Mouse (Mus musculus) myocyte (in vitro differentiated cells): ENCODE measurements around the gene Etv6. TPM values are rescaled to one million over a fixed set of nuclear protein-coding genes. Genes with fewer than 3 reads are reported as not detected.

ENCODE experiments used
- H3K27me3 ChIP-seq: one replicate; pipeline ENCODE4 v1.6.1; 2011; ENCODE audit not compliant: control insufficient read depth, insufficient read depth, insufficient read length
- H3K36me3 ChIP-seq: one replicate; pipeline ENCODE4 v1.6.1; 2011; ENCODE audit not compliant: control insufficient read depth, insufficient read depth
- H3K4me2 ChIP-seq: one replicate; pipeline ENCODE4 v1.6.1; 2011; ENCODE audit warnings: low read depth, control low read depth
- H3K4me3 ChIP-seq: one replicate; pipeline ENCODE4 v1.5.1; 2011; ENCODE audit warnings: mild to moderate bottlenecking, control low read depth, moderate library complexity
- H3K79me2 ChIP-seq: one replicate; pipeline ENCODE4 v1.6.1; 2011; ENCODE audit not compliant: control insufficient read depth, insufficient read depth
- H3ac ChIP-seq: one replicate; pipeline ENCODE4 v1.6.1; 2011; ENCODE audit not compliant: control insufficient read depth, insufficient read length
- CEBPB ChIP-seq: IDR thresholded peaks from 2 replicates; pipeline ENCODE4 v1.6.1; 2011; ENCODE audit warnings: mild to moderate bottlenecking, moderate library complexity; ENCODE audit not compliant: poor library complexity, insufficient read depth, severe bottlenecking
- E2F4 ChIP-seq: IDR thresholded peaks from one replicate; pipeline ENCODE4 v1.6.1; 2011; ENCODE audit warnings: mild to moderate bottlenecking, control low read depth, moderate library complexity; ENCODE audit not compliant: insufficient read depth
- MAX ChIP-seq: IDR thresholded peaks from one replicate; pipeline ENCODE4 v1.6.1; 2011; ENCODE audit warnings: low read depth, mild to moderate bottlenecking, control low read depth
- MYOD1 ChIP-seq, 3 experiments: IDR thresholded peaks; one replicate each; pipeline ENCODE4 v1.6.1; 2011; ENCODE audit warnings: control low read depth in 2 of 3, low read depth in 2 of 3, mild to moderate bottlenecking in 2 of 3, moderate library complexity in 1 of 3; ENCODE audit not compliant: insufficient read length in 2 of 3, control insufficient read depth in 1 of 3
- MYOG ChIP-seq, 3 experiments: IDR thresholded peaks; one replicate each; pipeline ENCODE4 v1.6.1; 2011; ENCODE audit warnings: control low read depth in 2 of 3, low read depth in 2 of 3, mild to moderate bottlenecking in 2 of 3; ENCODE audit not compliant: insufficient read length in 2 of 3, control insufficient read depth in 1 of 3, insufficient read depth in 1 of 3
- POLR2A ChIP-seq: IDR thresholded peaks from one replicate; pipeline ENCODE4 v1.6.1; 2011; ENCODE audit warnings: low read depth, mild to moderate bottlenecking, control low read depth, moderate library complexity; ENCODE audit not compliant: insufficient read length
- POLR2AphosphoS2 ChIP-seq: IDR thresholded peaks from one replicate; pipeline ENCODE4 v1.6.1; 2011; ENCODE audit warnings: low read depth, control low read depth; ENCODE audit not compliant: insufficient read length
- REST ChIP-seq: IDR thresholded peaks from one replicate; pipeline ENCODE4 v1.6.1; 2011; ENCODE audit warnings: mild to moderate bottlenecking, control low read depth, moderate library complexity; ENCODE audit not compliant: insufficient read depth, insufficient read length
- SRF ChIP-seq: IDR thresholded peaks from one replicate; pipeline ENCODE4 v1.6.1; 2011; ENCODE audit warnings: low read depth; ENCODE audit not compliant: control insufficient read depth, insufficient read length
- TCF12 ChIP-seq: IDR thresholded peaks from one replicate; pipeline ENCODE4 v1.6.1; 2011; ENCODE audit warnings: mild to moderate bottlenecking, control low read depth; ENCODE audit not compliant: poor library complexity, insufficient read depth, severe bottlenecking
- TCF3 ChIP-seq: IDR thresholded peaks from one replicate; pipeline ENCODE4 v1.6.1; 2011; ENCODE audit warnings: low read depth, control low read depth; ENCODE audit not compliant: insufficient read length
- USF1 ChIP-seq: IDR thresholded peaks from one replicate; pipeline ENCODE4 v1.6.1; 2011; ENCODE audit warnings: low read depth, mild to moderate bottlenecking, control low read depth, moderate library complexity
- polyA plus RNA-seq: library from polyadenylated mRNA; unstranded; fragments of >200 nt; fragmentation: generic; extraction: Trizol; gene quantifications from one replicate; pipeline ENCODE4 v1.2.1, GENCODE M21; 2012; ENCODE audit warnings: missing spikeins

Etv6 gene
- polyA plus RNA-seq, 1 experiment: 6.8 TPM

GRCm38 (mm10) chr6:134243546-134243945 lies 208.0 kb downstream of the Etv6 start:
- TF ChIP-seq MAX: no peak
- TF ChIP-seq REST: no peak
- TF ChIP-seq CEBPB: no peak
- no peak for TF ChIP-seq TCF12
- no peak for TF ChIP-seq USF1
- no peak for TF ChIP-seq SRF
- TF ChIP-seq POLR2AphosphoS2: no peak
- no peak for TF ChIP-seq MYOD1 (IDR thresholded peaks at IDR 0.05; ENCODE audit: control insufficient read depth in 1 of 3, insufficient read length in 2 of 3, low read depth in 2 of 3)
- no peak for TF ChIP-seq TCF3
- no peak for TF ChIP-seq POLR2A
- no peak for TF ChIP-seq MYOG (IDR thresholded peaks at IDR 0.05; ENCODE audit: control insufficient read depth in 1 of 3, insufficient read depth in 1 of 3, insufficient read length in 2 of 3, low read depth in 2 of 3)
- TF ChIP-seq E2F4: no peak
- no peak overlapping the region for H3K4me2 ChIP-seq
- H3ac ChIP-seq: no peak overlapping the region
- no peaks in the 10 kb centered on the region for H3K36me3 ChIP-seq
- H3K27me3 ChIP-seq: no peaks in the 10 kb centered on the region
- H3K4me3 ChIP-seq: no peak overlapping the region
- H3K79me2 ChIP-seq: no peaks in the 10 kb centered on the region

GRCm38 (mm10) chr6:134244071-134244470 lies 208.6 kb downstream of the Etv6 start:
- Histone ChIP-seq H3K27me3 (no peaks in the 10 kb centered on the region), H3ac (no peak overlapping the region), H3K4me2 (no peak overlapping the region), H3K79me2 (no peaks in the 10 kb centered on the region), H3K36me3 (no peaks in the 10 kb centered on the region), H3K4me3 (no peak overlapping the region)
- no peak for TF ChIP-seq CEBPB
- no peak for TF ChIP-seq MAX
- no peak for TF ChIP-seq TCF3
- no peak for TF ChIP-seq SRF
- TF ChIP-seq POLR2AphosphoS2: no peak
- TF ChIP-seq TCF12: no peak
- no peak for TF ChIP-seq E2F4
- no peak for TF ChIP-seq POLR2A
- TF ChIP-seq USF1: no peak
- TF ChIP-seq MYOG (IDR thresholded peaks at IDR 0.05; ENCODE audit: control insufficient read depth in 1 of 3, insufficient read depth in 1 of 3, insufficient read length in 2 of 3, low read depth in 2 of 3): no peak
- TF ChIP-seq REST: no peak
- TF ChIP-seq MYOD1 (IDR thresholded peaks at IDR 0.05; ENCODE audit: control insufficient read depth in 1 of 3, insufficient read length in 2 of 3, low read depth in 2 of 3): no peak

- H3K36me3 ChIP-seq: no peaks in the 10 kb centered on the region
- no peak overlapping the region for H3ac ChIP-seq
- no peaks in the 10 kb centered on the region for H3K79me2 ChIP-seq
- H3K4me3 ChIP-seq: no peak overlapping the region
- TF ChIP-seq SRF: no peak
- no peaks in the 10 kb centered on the region for H3K27me3 ChIP-seq
- H3K4me2 ChIP-seq: no peak overlapping the region
Measured at GRCm38 (mm10) chr6:134246109-134246508, 210.6 kb downstream of the Etv6 start.

- Histone ChIP-seq H3K4me2 (no peak overlapping the region), H3K36me3 (no peaks in the 10 kb centered on the region), H3ac (no peak overlapping the region), H3K79me2 (no peaks in the 10 kb centered on the region), H3K27me3 (no peaks in the 10 kb centered on the region), H3K4me3 (no peak overlapping the region)
- TF ChIP-seq USF1: no peak
- TF ChIP-seq TCF12: no peak
- TF ChIP-seq CEBPB: no peak
- no peak for TF ChIP-seq TCF3
Measured at GRCm38 (mm10) chr6:134247324-134247723, 211.8 kb downstream of the Etv6 start.

- H3K4me3 ChIP-seq: no peak overlapping the region
- no peak overlapping the region for H3K4me2 ChIP-seq
- H3K79me2 ChIP-seq: no peaks in the 10 kb centered on the region
- no peaks in the 10 kb centered on the region for H3K36me3 ChIP-seq
- no peak overlapping the region for H3ac ChIP-seq
- H3K27me3 ChIP-seq: no peaks in the 10 kb centered on the region
- TF ChIP-seq MYOG (IDR thresholded peaks at IDR 0.05; ENCODE audit: control insufficient read depth in 1 of 3, insufficient read depth in 1 of 3, insufficient read length in 2 of 3, low read depth in 2 of 3) (no peak), TCF12 (no peak), USF1 (no peak), MAX (no peak), TCF3 (no peak), SRF (no peak), POLR2A (no peak), REST (no peak), CEBPB (no peak), POLR2AphosphoS2 (no peak), MYOD1 (IDR thresholded peaks at IDR 0.05; ENCODE audit: control insufficient read depth in 1 of 3, insufficient read length in 2 of 3, low read depth in 2 of 3) (no peak), E2F4 (no peak)
Measured at GRCm38 (mm10) chr6:134248720-134249119, 213.2 kb downstream of the Etv6 start.
